Mouse (Mus musculus) neural tube, embryonic 11.5 days (tissue): ENCODE measurements around the gene Ublcp1. TPM values are rescaled to one million over a fixed set of nuclear protein-coding genes. Genes with fewer than 3 reads are reported as not detected.

ENCODE experiments used
- microRNA-seq: library from miRNA; unstranded; fragments of <30 nt; microRNA quantifications from one replicate; pipeline ENCODE4, GENCODE M21; 2016
- polyA plus RNA-seq: library from polyadenylated mRNA; unstranded; fragments of >200 nt; fragmentation: Nextera tagmentation; extraction: Ambion mirVana; gene quantifications from 2 replicates; pipeline ENCODE4 v1.2.1, GENCODE M21; 2014

Ublcp1 gene
- polyA plus RNA-seq, 1 experiment from 2014 or later: 73.8 TPM

Small RNA genes lying within 50 kb of the gene (microRNA-seq; reads per million reads assigned to microRNA genes)
- gene Gm22121: not detected

Other genes with a start within 250 kb of the Ublcp1 start
- gene Il12b, start 70.4 kb downstream of the Ublcp1 start, polyA plus RNA-seq: not detected in 2 replicates
- gene Rnf145, start 48.5 kb upstream of the Ublcp1 start, polyA plus RNA-seq: 126 and 142 TPM in 2 replicates
- 104 and 113 TPM in 2 replicates for gene Ebf1, start 146.8 kb upstream of the Ublcp1 start, polyA plus RNA-seq